Mouse (Mus musculus) spleen, postnatal 4 days (tissue): ENCODE results near the gene Srsf3.

ENCODE experiments used
- DNase-seq, 2 experiments: peaks; one replicate each; pipeline ENCODE4 v3.0.0; 2022; ENCODE audit warnings: low spot score in 2 of 2

The Srsf3 gene

DNA sequence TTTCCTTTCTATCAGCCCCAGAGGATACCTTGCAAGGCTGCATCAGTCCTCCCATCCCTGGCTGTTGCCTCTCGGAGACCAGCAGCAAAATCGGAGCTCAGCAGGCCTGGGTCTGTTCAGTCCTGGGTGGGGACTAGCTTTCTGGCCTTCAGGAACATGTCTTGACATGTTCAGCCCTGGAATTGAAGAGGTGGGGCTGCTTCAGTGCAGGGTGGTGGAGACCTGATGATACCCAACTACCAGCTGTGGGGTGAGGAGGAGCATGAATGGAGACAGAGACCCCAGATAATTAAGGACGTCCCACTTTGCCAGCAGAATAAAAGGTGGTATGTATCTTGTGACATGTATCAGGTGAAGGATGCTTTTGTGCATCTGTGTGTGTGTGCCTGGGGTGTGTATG is 58.3 kb downstream of the Srsf3 start, which contains the start of gene Cdkn1a:
Gene Cdkn1a (plus strand): TSS at position 201 of the 400 bp plus-strand sequence.
- peak in 1 of 2 experiments; percentile 43 for DNase-seq

DNA sequence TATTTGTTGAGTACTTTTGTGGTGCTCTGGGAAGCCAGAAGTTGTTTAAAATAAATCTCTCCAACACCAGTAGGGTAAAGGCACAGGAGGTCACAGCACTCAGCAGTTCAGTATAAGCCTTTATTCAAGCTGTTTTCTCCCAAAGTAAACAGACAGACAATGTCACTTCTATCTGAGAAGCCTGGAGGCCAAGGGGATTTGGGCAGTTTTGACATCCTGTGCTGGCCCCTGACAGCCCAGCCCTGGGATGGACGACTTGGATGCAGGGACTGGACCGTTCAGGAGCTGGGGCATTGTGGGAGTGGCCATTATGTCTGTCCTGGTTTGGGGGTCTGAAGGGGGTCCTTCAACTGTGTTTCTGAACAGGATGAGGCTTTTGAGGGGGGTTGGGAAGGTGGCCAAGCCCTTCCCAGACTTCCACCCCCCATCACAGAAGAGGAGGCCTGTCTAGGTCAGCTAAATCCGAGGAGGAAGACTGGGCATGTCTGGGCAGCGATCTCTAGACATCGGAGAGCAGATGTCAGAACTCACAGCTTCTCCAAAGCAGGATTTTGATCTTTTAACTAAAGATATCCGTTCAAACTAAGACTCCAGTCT is 59.0 kb downstream of the Srsf3 start:
- DNase-seq: peak in 1 of 2 experiments; percentile 56

DNA sequence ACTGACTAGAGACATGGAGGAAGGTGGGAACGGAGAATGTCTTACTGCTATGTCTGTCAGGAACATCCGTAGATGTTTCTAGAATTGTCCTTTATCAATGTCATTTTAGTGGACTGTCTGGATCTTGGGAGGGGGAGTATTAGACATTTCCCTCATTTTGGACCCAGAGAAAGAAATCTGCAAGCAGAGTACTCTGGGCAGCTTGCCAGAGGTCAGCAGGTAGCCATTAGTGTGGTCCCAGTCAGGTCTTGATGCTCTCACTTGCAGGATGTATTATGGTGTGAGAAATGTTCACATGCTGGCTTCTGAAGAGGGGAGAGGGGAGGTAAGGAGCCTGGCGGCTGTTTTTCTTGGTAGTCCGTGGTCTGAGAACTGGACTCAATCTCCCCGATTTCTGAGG is 60.1 kb downstream of the Srsf3 start:
- peak in 1 of 2 experiments; percentile 35 for DNase-seq
